Mouse (Mus musculus) stomach, postnatal 0 days (tissue): Measurements from ENCODE around the gene Babam2.

Experiments
- CTCF ChIP-seq: IDR thresholded peaks from 2 replicates; pipeline ENCODE4 v1.5.1; 2016; ENCODE audit warnings: antibody characterized with exemption, low read depth, mild to moderate bottlenecking, moderate library complexity
- EP300 ChIP-seq: optimal IDR thresholded peaks from 2 replicates; pipeline ENCODE3; 2016; ENCODE audit warnings: antibody characterized with exemption

GRCm38 (mm10) chr5:32051899-32052298 lies 354.4 kb downstream of the Babam2 start:
- TF ChIP-seq CTCF (no peak), EP300 (no peak)
